Mouse (Mus musculus) forelimb bud, embryonic 11.5 days (tissue): ENCODE data around the gene Cpox.

Source experiments
- DNase-seq: peaks from one replicate; pipeline ENCODE4 v3.0.0-alpha.2; 2012; ENCODE audit warnings: low read depth, low spot score

Cpox gene

DNA sequence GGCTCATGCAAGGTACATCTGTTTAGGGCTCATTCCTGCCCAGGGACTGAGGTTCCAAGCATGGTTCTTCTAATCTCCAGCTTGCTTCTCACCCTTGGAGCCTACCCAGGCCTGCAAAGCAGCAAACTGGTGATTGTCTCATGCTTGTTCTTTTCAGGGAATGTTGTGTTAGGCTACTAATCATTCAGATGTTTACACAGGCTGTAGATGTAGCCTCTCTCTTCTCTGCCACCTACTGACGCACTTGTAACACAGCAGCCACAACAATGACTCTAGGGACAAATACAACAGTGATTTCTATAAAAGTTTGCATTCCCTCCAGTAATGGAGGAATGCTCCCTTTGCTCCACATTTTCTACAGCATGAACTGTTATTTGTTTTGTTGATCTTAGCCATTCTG is 81.2 kb downstream of the Cpox start:
- peak; percentile 3 for DNase-seq

DNA sequence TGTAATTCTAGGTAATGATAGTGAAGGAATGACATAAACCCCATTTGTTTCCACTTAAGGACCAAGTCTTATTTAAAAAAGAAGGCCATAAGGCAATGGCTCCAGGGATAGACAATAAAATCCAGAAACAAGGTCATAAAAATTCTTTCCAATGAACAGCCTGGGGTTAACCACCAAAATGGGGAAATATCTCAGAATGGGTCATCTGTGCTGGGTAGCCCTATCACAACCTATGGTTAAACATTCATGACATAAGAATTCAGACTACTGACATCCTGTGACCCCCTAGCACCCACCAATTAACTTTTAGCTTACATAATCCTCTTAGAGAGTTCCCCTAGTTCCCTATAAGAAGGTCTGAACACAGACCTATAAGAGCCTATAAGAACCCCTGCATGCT is 86.1 kb downstream of the Cpox start:
- DNase-seq = peak; percentile 30

DNA sequence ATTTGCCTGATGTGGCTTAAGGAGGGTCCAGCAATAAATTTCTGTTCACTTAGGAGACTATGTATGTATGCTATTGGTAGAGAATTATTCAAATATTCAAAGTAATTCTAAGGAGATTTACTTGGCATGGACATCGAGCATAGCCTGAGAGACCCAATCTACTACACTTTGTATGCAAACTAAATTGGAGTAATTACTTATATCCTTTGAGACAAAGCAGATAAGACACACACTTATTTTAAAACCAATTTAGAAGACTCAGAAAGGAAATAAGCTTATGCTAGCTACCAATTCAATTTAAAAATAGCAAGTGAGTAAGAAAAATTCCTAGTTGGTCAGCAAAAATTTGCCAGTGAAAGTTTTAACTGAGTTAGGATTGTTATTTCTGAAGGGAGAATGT is 93.0 kb downstream of the Cpox start, which contains the start of gene Olfr172:
Olfr172 (minus strand) TSS at position 101 of the 400 bp plus-strand sequence.
- DNase-seq = no peak
